Mouse (Mus musculus) neural tube, embryonic 10.5 days (tissue): Measurements from ENCODE around the gene Tbc1d24.
"Not testable (repeated sequence)": the region's sequence is repeated elsewhere in the genome, so short reads cannot be mapped to it uniquely, and the experiment has no call there.

Experiments used
- DNase-seq: peaks from one replicate; pipeline ENCODE4 v3.0.0-alpha.2; 2017; ENCODE audit warnings: low spot score; ENCODE audit errors: extremely low spot score

Tbc1d24 gene

GRCm38 (mm10) chr17:24151382-24151781 is 54.0 kb downstream of the Tbc1d24 start:
- DNase-seq: no peak

- no peak for DNase-seq
These were observed 54.5 kb downstream of the Tbc1d24 start, which contains the start of gene Pdpk1 for GRCm38 (mm10) chr17:24150824-24151223. Gene Pdpk1 (minus strand): TSS chr17:24150924.

- no peak for DNase-seq
These were observed 55.9 kb downstream of the Tbc1d24 start for GRCm38 (mm10) chr17:24149421-24149820.

GRCm38 (mm10) chr17:24142897-24143296 is 62.5 kb downstream of the Tbc1d24 start:
- DNase-seq: no peak

- peak; percentile 92 for DNase-seq
These were observed 63.9 kb downstream of the Tbc1d24 start for GRCm38 (mm10) chr17:24141425-24141920.

- no peak for DNase-seq
These were observed 64.4 kb downstream of the Tbc1d24 start for GRCm38 (mm10) chr17:24140845-24141424.

- DNase-seq: no peak
These were observed 65.4 kb downstream of the Tbc1d24 start for GRCm38 (mm10) chr17:24139968-24140367.

GRCm38 (mm10) chr17:24139256-24139655 is 66.1 kb downstream of the Tbc1d24 start:
- no peak for DNase-seq

- DNase-seq: no peak
These were observed 68.0 kb downstream of the Tbc1d24 start for GRCm38 (mm10) chr17:24137226-24137880.

- DNase-seq: no peak
These were observed 71.3 kb downstream of the Tbc1d24 start for GRCm38 (mm10) chr17:24134062-24134461.

GRCm38 (mm10) chr17:24132919-24133318 is 72.4 kb downstream of the Tbc1d24 start:
- not testable (repeated sequence) for DNase-seq

GRCm38 (mm10) chr17:24131570-24131969 is 73.8 kb downstream of the Tbc1d24 start:
- no peak for DNase-seq

GRCm38 (mm10) chr17:24129246-24129645 is 76.1 kb downstream of the Tbc1d24 start:
- DNase-seq: not testable (repeated sequence)

GRCm38 (mm10) chr17:24127592-24127991 is 77.8 kb downstream of the Tbc1d24 start:
- no peak for DNase-seq

- no peak for DNase-seq
These were observed 78.6 kb downstream of the Tbc1d24 start for GRCm38 (mm10) chr17:24126801-24127200.
